Mouse (Mus musculus): ENCODE measurements around the gene Egfem1. TPM values are rescaled to one million over a fixed set of nuclear protein-coding genes. Genes with fewer than 3 reads are reported as not detected.

Egfem1 gene
- total and polyA plus RNA-seq, 2 experiments from 2014 or later = 0.23 TPM; not detected in 1

DNA sequence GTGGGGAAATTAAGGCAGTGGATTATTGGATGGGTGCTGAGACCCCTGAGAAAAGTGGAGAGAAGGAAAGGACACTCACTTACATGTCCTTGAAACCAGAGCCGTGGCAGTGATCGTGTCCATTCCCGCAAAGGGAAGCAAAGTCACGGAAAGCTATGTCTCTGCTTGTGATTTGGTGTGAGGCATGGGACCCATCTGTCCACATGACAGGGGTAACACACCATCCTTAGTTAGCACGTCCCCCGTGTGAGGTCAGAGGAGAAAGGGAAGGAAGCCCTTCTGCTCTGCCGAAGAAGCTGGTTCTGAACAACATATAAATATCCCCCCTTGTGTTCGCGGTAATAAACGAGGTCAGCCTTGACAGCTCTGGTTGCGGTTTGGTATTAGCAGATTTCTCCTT is 52.7 kb downstream of the Egfem1 start:
- Histone ChIP-seq H3K27ac (ENCODE audit: low read depth) (no peak overlapping the region), H3K4me1 (ENCODE audit: control insufficient read depth, insufficient read depth) (no peaks in the 10 kb centered on the region), H3K27me3 (ENCODE audit: control insufficient read depth, insufficient read depth, low read length) (no peaks in the 10 kb centered on the region), H3K9ac (replicated peaks; ENCODE audit: low read depth, low read length) (no peak overlapping the region), H3K4me2 (ENCODE audit: low read depth, low read length) (peak overlapping the region; percentile 21; the same call in 1 of the 2 replicates), H3K4me3 (ENCODE audit: low read depth, low read length) (no peak overlapping the region), H3K36me3 (replicated peaks; ENCODE audit: control insufficient read depth, insufficient read depth, low read length) (no peaks in the 10 kb centered on the region), H3K9me3 (replicated peaks; ENCODE audit: control insufficient read depth, low read length) (no peaks in the 10 kb centered on the region)
- ATAC-seq (ENCODE audit: insufficient read depth, low read depth) = no peak
- 59% methylated on average over 11 of the region's 11 CpGs for WGBS
- no peak for DNase-seq (ENCODE audit: low spot score)
- TF ChIP-seq EP300 (IDR thresholded peaks at IDR 0.05; ENCODE audit: low read depth) = no peak
- no peak for TF ChIP-seq CTCF (IDR thresholded peaks at IDR 0.05; ENCODE audit: low read depth)

- Histone ChIP-seq H3K4me1 (ENCODE audit: control insufficient read depth, insufficient read depth) (no peaks in the 10 kb centered on the region), H3K4me3 (ENCODE audit: low read depth, low read length) (no peak overlapping the region), H3K9ac (replicated peaks; ENCODE audit: low read depth, low read length) (no peak overlapping the region), H3K36me3 (replicated peaks; ENCODE audit: control insufficient read depth, insufficient read depth, low read length) (no peaks in the 10 kb centered on the region), H3K9me3 (replicated peaks; ENCODE audit: control insufficient read depth, low read length) (no peaks in the 10 kb centered on the region), H3K27ac (ENCODE audit: low read depth) (no peak overlapping the region), H3K4me2 (ENCODE audit: low read depth, low read length) (no peak overlapping the region), H3K27me3 (ENCODE audit: control insufficient read depth, insufficient read depth, low read length) (no peaks in the 10 kb centered on the region)
- no peak for TF ChIP-seq CTCF (IDR thresholded peaks at IDR 0.05; ENCODE audit: low read depth)
- no peak for TF ChIP-seq EP300 (IDR thresholded peaks at IDR 0.05; ENCODE audit: low read depth)
- no peak for DNase-seq (ENCODE audit: low spot score)
- WGBS = 56% methylated on average over 9 of the region's 9 CpGs
- no peak for ATAC-seq (ENCODE audit: insufficient read depth, low read depth)
Measured at GRCm38 (mm10) chr3:29135176-29136064, 53.6 kb downstream of the Egfem1 start.

DNA sequence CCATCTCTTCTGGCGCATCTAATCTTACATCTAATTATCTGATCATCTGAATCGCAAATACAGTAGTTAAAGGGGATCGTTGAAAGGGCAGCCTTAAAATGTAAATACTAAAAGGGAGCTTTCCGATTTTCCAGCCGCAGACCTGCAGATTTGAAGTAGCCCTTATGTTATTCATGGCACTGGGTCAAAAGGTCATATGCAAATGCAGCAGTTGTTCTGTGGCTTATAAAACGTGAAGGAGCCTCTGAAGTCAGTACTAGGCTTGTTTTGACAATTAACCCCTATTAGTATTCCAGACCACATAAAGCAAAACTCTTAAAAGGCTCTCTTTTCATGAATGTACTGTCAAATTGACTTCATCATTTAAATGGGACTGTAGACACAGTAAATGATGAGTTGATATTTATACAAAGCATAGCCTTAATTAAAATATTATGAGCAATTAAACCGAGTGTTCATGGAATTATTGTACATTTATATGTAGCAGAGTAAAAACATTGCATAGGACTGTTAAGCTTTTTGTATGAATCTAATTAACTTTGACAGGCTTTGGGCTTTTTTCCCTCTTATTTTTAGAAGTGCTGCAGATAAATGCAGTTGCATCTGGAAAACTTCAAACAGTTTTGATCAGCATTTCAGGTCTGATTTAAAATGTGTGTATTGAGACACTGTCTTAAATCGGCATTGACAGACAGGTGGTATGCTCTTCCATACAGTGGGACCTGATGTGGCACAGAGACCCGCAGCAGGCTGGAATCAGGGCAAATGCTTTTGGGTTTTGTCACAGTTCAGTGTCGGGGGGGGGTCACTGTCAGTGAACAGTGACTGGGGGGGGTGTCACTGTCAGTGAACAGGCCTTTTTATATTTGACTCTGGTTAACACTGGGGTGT is 54.5 kb downstream of the Egfem1 start:
- 30% methylated on average over 10 of the region's 10 CpGs for WGBS

GRCm38 (mm10) chr3:29168401-29168800 is 86.6 kb downstream of the Egfem1 start:
- TF ChIP-seq CTCF (IDR thresholded peaks at IDR 0.05; ENCODE audit: low read depth) (no peak), EP300 (IDR thresholded peaks at IDR 0.05; ENCODE audit: low read depth) (no peak)
- WGBS = 67% methylated on average over 4 of the region's 4 CpGs

More for the DNA sequence above, 54.5 kb downstream of the Egfem1 start:
- Histone ChIP-seq H3K4me3 (ENCODE audit: low read depth, low read length) (no peak overlapping the region), H3K4me1 (ENCODE audit: control insufficient read depth, insufficient read depth) (no peaks in the 10 kb centered on the region), H3K9ac (replicated peaks; ENCODE audit: low read depth, low read length) (no peak overlapping the region), H3K36me3 (replicated peaks; ENCODE audit: control insufficient read depth, insufficient read depth, low read length) (no peaks in the 10 kb centered on the region), H3K27ac (ENCODE audit: low read depth) (no peak overlapping the region), H3K9me3 (replicated peaks; ENCODE audit: control insufficient read depth, low read length) (no peaks in the 10 kb centered on the region), H3K27me3 (ENCODE audit: control insufficient read depth, insufficient read depth, low read length) (no peaks in the 10 kb centered on the region), H3K4me2 (ENCODE audit: low read depth, low read length) (no peak overlapping the region)
- no peak for ATAC-seq (ENCODE audit: insufficient read depth, low read depth)
- no peak for DNase-seq (ENCODE audit: low spot score)
- TF ChIP-seq EP300 (IDR thresholded peaks at IDR 0.05; ENCODE audit: low read depth) (no peak), CTCF (IDR thresholded peaks at IDR 0.05; ENCODE audit: low read depth) (no peak)

DNA sequence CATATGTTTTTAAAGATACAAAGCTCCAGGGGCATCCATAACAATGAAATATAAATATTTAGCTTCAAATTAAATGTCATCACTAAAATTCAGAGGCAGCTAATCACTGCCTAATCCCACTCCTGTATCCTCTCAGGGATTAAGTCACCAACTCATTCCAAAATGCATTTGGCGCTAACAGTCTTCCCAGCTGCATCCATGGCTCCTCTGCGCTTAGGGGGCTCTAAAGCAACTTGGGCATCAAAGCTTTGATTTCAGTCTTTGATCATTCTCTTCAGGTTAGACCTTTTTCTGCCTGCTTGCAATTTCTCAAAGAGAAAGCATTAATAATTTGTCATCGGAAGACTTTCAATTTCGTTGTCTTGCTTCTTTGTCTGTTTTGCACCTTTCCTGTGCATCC is 87.2 kb downstream of the Egfem1 start:
- no peaks in the 10 kb centered on the region for H3K4me1 ChIP-seq (ENCODE audit: control insufficient read depth, insufficient read depth)
- 70% methylated on average over 4 of the region's 4 CpGs for WGBS
- no peak overlapping the region for H3K4me2 ChIP-seq (ENCODE audit: low read depth, low read length)
- DNase-seq (ENCODE audit: low spot score) (no peak), ATAC-seq (ENCODE audit: insufficient read depth, low read depth) (no peak)
- TF ChIP-seq EP300 (IDR thresholded peaks at IDR 0.05; ENCODE audit: low read depth) (no peak), CTCF (IDR thresholded peaks at IDR 0.05; ENCODE audit: low read depth) (no peak)
- no peak overlapping the region for H3K27ac ChIP-seq (ENCODE audit: low read depth)
- H3K4me3 ChIP-seq (ENCODE audit: low read depth, low read length) = no peak overlapping the region
- no peaks in the 10 kb centered on the region for H3K36me3 ChIP-seq (replicated peaks; ENCODE audit: control insufficient read depth, insufficient read depth, low read length)
- no peaks in the 10 kb centered on the region for H3K27me3 ChIP-seq (ENCODE audit: control insufficient read depth, insufficient read depth, low read length)
- no peak overlapping the region for H3K9ac ChIP-seq (replicated peaks; ENCODE audit: low read depth, low read length)
- no peaks in the 10 kb centered on the region for H3K9me3 ChIP-seq (replicated peaks; ENCODE audit: control insufficient read depth, low read length)

More at GRCm38 (mm10) chr3:29168401-29168800, 86.6 kb downstream of the Egfem1 start:
- H3K4me1 ChIP-seq (ENCODE audit: control insufficient read depth, insufficient read depth) = no peaks in the 10 kb centered on the region
- no peak for ATAC-seq (ENCODE audit: insufficient read depth, low read depth)
- no peak overlapping the region for H3K9ac ChIP-seq (replicated peaks; ENCODE audit: low read depth, low read length)
- no peak overlapping the region for H3K4me3 ChIP-seq (ENCODE audit: low read depth, low read length)
- no peaks in the 10 kb centered on the region for H3K27me3 ChIP-seq (ENCODE audit: control insufficient read depth, insufficient read depth, low read length)
- no peaks in the 10 kb centered on the region for H3K9me3 ChIP-seq (replicated peaks; ENCODE audit: control insufficient read depth, low read length)
- DNase-seq (ENCODE audit: low spot score) = no peak
- no peak overlapping the region for H3K27ac ChIP-seq (ENCODE audit: low read depth)
- no peak overlapping the region for H3K4me2 ChIP-seq (ENCODE audit: low read depth, low read length)
- no peaks in the 10 kb centered on the region for H3K36me3 ChIP-seq (replicated peaks; ENCODE audit: control insufficient read depth, insufficient read depth, low read length)
